Mouse (Mus musculus) heart, adult 11 months (tissue): ENCODE results near the gene Plpp4.
A peak's percentile ranks its signal among the peaks of the same experiment; 100 is the strongest.

Experiments
- DNase-seq: peaks from one replicate; pipeline ENCODE4 v3.0.0; 2022

The Plpp4 gene

DNA sequence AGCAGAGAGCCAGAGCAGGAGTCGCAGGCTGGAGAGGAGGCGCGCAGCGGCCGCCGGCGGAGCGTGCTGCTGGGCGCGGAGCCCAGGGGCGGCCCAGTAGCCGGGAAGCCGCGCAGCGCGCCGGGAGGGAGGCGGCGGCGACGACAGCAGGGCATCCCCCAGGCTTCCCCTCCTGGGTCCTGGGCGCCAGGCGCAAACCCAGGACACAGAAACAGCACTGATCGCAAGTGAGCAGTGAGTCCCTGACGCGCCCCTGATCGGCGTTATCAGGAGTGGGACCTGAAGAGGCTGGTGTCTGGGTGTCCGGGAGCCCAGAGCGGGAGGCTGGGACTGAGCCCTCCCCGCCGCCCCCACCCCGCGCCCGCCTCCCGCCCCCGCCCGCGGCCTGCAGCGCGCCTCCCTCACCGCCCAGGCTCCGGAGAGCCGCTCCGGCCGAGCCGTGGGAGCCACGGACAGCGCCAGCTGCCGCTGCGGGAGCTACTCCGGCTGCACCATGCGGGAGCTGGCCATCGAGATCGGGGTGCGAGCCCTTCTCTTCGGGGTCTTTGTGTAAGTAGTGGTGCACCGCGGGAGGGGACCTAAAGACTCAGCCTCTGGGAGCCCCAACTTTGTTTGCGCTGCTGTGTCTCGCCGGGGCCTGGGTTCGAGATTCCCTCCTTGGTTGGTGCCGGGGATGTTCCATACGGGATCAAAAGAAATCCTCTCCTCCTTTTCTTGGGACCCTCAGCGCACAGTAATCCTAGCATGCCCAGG, at the start of gene Plpp4:
TSS of gene Plpp4 (plus strand) at position 411 of the 753 bp plus-strand sequence.
- peak; percentile 74 for DNase-seq

DNA sequence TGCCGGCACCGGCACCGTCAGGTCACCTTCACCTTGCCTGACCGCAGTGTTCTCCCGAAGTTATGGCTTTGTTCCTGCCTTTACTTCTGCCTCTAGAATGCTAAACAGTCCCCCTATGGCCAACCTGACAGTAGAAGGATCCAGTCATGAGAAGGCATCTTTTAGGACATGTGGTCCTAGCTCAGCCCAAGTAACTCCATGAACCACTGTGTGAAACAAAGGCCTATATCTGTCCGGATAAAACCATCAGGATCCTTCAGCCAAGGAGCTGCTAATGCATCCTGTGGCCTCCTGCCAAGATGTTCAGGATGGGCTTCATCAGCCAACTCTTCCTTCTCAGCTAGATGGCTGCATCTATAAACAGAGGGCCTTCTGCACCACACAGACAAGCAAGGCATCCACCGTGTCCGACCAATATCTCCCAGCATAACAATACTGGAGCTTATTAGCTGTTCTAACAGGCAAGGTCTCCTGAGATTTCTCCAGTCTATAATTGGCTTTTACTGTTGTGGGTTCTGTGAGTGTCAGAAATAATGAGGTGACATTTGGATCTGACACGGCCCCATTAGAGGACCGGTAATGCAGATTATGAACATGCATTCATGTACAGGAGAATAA, 40.8 kb upstream of the Plpp4 start:
- DNase-seq, result no peak

DNA sequence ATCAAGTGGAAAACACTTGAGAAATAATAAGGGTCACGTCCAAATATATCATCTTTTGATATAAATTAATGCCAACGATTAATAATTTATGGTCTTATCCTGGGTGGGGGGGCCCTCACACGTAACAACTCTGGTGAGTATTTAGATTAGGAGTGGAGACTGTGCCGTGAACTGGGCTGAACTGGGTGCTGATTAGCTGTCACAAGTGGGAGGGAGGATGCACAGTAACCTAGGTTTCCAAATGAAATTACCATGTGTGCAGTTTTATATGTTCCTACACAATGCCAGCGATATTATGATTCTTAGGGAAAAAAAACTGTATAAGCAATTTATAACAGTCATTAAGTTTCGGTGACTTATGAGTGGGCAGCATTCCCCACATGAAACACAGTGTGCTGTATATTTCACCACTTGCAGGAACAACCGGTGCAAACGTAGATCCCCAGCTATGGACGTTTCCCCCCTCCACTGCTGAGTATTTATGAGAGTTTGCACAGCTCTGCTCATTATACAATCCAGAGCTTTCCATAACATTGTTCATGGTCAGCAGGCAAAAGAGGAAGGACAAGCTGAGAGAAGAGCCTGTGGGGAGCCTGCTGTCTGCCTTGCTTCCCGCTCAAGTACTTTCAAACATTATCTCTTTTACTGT, 40.2 kb upstream of the Plpp4 start:
- no peak for DNase-seq

DNA sequence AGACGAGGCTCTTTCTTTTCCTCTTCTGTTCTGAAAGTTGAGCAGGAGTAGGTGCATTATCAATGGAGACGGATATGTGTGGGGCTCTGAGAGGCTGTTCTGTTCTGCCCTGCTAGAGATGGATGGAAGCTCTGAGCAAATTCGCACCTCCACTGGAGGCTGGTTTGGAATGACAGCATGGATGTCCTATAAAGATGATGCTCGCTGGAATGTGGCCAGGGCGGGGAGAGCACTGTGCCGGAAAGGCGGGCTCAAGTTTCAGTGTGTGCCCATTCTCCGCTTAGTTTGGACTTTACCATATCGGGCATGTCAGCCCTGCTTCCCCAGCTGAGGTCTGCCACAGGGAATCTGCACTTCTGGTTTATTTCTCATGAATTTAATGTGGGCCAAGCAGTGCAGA, 35.9 kb upstream of the Plpp4 start:
- DNase-seq, result peak; percentile 59

DNA sequence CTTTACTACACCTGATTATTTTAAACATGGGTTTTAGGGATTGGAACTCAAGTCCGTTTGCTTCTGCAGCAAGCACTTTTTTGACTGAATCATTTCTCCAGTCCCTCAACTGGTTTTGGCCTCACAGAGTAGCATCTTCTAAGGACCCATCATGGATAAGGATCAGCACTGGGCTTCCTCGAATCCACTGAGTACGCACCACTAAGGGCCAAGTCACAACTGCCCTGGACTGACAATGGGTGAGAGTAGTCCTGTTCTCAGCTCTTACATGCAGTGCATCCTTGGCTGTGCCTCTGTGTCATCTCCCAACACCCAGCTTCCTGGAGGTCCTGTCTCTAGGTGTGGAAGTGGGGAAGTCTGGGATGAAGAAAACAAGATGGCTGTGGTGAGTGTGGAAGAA, 35.2 kb upstream of the Plpp4 start:
- DNase-seq, result peak; percentile 75

DNA sequence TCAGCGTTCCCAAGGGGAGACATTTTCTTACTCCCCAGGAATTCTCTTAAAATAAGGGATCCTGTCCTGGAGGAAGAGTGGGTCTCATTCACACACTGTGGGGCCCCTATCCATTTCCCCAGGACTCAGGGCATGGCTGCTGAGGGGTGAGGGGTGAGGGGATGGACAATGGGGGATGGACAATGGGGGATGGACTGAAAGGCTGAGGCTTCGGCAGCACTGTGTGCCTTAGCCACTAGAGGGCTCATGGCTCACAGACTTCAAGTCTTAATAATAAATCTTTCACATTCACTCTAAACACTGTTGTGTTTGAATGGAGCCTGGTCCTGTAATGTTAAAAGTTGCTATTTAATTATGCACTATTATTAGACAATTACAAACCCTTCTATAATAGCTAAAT, 21.4 kb upstream of the Plpp4 start:
- no peak for DNase-seq

DNA sequence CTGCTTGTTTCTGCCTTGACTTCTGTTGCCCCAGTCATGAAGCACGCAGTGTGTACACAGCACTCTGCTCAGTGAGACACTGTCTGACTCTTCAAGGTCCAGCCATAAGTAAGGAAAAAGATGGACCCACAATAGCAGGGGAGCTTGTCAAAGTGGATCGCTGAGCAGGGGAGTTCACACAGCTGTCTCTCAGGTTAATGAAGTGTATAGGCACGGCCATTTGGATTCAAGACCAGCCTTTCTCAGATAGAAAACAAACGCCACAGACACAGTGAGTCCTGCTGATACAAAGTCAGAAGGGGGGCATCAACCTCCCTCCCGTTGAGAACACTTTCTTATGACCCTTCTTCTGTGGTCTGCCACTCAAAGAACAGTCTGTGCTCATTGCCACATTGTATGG, 20.8 kb upstream of the Plpp4 start:
- DNase-seq, result no peak

DNA sequence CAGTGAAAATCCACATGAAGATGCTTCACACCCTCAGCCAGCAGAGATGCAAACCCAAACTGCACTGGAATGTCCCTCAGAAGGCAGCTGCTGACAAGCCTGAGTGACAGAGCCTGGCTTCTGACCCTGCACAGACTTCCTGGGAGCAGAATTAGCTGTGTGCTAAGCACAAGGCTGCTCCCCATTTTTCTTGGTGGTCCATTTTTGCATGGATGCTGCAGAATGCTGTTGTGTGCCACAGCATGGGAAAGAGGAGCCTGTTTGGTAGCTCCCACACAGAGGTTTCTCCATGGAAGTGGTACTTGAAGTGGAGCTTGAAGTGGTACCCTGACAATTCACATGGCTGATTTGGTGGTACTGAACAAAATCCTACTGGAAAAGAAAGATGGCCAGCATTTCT, 5.8 kb upstream of the Plpp4 start:
- DNase-seq, result peak; percentile 68

DNA sequence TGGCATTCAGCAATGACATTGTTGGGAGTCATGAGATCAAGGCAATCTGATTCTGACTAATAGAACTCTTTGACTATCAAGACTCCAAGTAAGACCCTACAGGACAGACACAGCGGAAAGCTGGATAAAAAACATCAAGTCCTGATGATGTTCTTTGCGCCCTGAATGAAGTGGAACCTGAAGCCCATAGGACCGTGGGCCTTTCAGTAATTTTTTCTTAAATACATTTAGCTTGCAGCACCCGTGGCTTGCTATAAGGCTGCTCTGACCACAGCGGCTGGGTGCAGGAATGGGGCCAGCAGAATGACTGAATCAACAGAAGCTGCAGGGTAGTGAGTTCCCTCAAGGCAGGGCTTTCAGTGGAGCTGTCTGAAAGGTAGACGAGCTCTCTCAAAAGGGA, 3.4 kb upstream of the Plpp4 start:
- peak; percentile 80 for DNase-seq

DNA sequence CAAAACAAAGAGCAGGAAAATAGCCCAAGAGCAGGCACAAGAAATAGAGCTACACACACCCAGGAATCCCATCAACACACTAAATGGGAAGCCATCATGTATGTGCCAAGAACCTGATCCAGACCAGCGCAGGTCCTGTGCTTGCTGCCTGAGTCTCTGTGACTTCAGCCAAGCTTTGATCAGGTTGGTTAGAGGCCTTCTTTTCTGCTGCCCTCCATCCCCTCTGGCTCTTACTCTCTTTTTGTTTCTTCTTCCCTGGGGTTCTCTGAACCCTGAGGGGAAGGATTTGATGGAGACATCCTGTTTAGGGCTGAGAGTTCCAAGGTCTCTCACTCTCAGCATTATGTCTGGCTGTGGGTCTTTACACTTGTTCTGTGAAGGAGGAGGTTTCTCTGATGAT, 2.7 kb upstream of the Plpp4 start:
- DNase-seq, result peak; percentile 51

DNA sequence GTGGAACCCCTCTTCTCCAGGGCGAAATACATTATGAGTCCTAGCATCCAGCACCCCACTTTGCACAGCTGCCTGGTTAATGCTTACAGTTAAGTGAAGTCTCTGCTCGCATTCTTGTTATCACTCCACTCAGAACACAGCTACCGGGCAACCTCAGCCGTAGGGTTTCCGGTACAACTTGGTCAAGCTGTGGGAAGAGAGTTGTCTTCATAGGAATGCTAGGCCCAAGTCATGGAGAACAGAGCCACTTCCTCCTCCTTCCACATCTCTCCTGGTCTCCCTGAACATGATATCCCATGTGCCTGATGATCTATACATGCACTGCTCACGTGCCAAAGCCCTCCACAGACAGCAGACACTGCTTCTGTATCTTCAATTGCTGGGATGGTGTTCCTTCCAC, 1.4 kb upstream of the Plpp4 start:
- peak; percentile 84 for DNase-seq

DNA sequence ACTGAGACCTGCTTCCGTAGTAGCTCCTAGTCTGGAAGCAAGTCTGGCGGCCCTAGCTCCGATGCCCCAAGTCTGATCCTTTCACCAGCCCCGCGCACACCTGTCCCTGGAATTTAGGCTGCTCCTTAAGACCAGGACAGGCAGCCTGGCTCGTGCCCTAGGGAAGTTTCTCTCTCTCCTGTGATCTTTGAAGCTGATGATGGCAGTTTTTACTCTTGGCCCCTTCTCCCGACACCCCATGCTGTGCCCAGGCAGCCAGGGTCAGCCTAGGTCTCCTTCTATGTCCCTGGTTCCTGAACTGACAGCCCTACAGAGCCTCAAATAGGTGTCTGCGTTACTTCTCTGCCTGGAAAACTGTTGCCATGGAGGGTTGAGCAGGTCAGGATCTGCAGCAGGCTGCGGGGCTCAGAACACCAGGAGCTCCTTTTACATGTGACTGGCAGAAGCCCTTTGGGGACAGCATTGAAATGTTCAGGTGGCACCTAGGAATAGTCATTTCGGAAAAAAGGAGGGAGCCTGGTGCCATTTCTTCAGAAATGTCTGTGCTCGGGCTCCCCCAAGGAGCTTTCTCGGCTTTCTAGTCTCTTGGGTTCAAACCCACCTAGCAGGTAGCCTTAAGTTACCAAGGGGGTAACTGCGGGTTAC, 665 bp downstream of the Plpp4 start:
- peak; percentile 54 for DNase-seq

DNA sequence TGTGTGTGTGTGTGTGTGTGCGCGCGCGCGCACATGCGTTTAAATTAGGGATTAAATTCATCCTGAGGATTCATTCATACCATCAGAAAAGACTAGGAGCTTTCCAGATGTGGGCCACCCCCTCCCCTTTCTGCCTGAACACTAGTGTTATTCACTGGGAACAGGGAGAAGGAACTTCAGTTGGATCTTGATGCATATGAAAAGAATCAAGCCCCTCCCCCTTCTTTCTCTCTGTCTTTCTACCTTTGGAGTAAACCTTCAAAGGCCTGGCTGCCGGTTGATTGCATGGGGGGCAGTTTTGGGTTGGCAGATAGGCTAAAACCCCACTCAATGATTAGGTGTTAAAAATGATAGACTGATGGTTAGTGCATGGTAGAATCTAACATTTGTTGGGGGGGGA, 1.5 kb downstream of the Plpp4 start:
- DNase-seq, result peak; percentile 51

DNA sequence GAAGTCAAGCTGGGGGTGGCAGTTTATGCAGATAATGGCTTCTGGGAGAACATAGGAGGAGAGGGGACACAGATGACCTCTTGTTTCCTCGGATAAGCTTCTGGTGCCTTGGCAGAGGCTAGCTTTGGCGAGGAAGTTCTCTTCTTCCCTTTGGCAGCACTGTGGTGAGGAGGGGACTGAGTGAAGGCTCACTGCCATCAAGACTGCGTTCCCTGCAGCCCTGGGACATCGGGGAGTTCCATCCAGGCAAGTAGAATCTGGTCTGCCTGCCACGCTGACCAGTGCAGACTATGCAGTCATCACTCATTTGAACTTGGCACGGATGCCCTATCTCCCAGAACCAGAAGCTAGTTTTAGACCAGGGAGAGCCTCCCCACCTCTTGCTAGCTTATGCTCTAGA, 2.4 kb downstream of the Plpp4 start:
- DNase-seq, result peak; percentile 83

DNA sequence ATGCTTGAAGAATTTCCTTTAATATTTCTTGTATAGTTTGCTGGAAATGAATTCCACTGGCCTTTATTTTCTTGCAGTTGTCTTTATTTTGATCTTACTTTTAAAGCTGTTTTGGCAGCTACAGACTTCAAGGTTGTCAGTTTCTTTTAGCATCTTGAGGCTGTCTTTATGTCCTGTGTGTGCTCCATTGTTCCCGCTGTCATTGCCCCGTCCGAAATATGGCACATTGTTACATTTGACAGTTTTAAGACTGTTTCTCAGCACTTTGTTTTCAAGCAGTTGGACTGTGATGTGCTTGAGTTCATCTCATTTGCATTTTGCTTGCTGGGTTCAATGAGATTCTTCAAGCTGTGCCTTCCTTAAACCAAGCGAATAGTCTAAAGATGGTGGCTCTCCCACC, 17.0 kb downstream of the Plpp4 start:
- DNase-seq, result peak; percentile 29

DNA sequence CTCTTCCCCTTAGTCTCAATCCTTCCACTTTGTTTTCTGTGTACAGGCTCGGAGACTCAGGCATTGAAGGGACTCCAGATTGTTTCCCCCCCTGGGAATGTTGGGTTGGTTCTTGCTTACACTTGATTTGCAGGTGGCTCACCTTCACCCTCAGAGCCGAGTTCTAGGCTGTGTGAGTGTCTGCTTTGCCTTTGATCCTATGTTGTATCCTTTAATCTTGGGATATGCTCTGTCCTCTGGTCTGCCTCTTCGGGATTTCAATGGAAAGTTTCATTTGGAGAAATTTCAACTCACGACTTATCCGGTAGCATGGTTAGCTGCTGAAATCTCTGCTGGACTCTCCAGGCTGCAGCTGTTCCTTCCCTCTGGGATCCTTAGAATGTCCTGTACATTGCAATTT, 17.9 kb downstream of the Plpp4 start:
- DNase-seq, result peak; percentile 9

DNA sequence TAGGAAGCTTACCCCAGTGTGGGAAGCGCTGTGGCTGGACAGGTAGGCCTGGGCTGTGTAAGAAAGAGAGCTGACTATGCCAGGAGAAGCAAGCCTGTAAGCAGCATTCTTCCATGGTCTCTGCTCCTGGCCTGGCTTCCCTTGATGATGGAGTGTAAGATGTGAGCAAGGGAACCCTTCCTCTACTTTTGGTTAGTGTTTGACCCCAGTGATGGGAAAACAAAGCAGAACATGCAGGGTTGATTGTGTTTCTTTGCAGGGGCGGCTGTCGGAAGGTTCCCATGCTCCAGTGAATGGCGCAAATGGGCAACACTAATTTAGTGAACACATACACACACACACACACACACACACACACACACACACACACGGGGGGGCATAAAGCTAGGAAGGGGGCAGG, 20.9 kb downstream of the Plpp4 start:
- peak; percentile 66 for DNase-seq

DNA sequence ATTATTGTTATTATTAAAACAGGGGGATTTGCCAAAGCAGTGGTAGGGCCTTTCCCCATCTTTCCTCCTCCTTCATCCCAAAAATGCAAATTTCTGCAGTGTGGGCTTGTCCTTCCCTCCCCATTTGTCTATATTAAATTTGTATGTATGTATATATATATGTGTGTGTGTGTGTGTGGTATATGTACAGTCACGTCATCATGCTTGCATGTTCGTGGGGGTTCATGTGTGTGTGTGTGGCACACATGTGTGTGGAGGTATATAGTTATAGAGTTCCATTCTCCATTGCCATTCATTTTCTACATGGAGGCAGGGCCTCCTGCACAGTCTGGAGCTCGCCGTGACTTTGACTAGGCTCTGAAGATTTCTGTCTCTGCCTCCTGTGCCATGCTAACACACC, 22.0 kb downstream of the Plpp4 start:
- peak; percentile 66 for DNase-seq

DNA sequence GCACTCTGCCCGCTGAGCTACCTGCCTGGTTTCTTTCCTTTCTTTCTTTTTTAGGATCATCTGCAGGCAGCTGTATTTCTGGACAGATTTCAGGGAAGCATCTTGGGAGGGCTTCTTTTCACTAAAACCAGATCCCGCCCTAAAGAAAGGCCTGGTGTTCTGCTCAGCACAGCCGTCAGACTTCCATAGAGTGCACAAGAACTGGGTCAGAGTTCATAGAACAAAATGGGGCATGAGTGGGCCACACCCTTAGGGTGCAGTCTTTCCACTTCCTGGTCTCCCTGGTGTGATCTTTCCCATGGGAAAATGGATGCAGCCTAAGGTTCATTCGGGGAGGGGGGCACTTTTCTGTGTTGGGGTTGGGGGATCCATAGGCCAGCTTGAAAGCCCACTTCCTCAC, 22.4 kb downstream of the Plpp4 start:
- peak; percentile 80 for DNase-seq

DNA sequence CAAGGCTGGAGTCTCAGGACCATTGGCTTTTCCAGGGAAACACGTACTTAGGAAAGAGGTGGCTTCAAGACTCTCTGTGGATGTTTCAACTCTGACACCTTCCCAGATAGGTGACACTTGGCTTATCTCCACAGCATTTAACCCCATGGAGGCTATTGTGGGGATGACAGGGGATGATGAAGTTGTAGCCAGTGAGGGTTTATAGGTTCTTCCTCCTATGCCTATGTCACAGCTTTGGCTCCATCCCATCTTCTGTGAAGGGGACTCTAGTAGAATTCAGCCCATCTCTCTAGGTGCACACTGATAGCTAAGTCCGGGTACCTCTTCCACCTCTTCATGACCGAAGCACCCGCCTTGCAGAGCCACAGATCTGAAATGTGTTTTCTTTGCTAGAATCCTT, 25.1 kb downstream of the Plpp4 start:
- peak; percentile 19 for DNase-seq

DNA sequence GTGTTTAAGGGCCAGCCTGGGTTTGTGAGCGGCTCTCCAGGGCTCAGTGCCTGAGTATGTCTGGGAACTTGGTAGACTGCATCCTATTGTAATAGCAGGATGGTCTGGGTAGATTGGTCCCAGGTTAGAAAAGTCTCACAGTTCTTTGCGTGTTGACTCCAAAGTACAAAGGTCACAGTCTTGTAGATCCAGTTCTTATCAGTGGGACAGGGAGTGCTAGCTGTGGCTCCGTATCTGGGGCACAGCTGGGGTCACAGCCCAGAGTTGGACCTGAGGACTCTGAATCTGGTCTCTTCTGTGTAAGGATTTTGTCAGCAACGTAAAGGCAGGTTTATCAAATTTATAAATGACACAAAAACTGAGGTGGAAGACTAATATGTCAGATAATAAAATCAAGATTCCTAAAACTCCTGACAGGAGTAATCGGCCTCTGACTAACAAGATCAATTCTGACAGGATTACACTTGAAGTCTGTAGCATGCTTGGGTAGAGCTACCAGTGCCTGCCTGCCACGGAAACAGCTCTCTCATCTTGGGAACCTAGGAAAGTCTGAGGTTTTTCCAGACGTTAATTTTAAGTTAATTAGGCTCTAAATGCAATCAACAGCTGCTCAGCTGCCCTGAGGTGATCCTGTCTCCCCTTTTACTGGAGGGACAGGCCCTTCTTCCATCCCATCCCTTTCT, 28.5 kb downstream of the Plpp4 start:
- DNase-seq, result peak; percentile 41

DNA sequence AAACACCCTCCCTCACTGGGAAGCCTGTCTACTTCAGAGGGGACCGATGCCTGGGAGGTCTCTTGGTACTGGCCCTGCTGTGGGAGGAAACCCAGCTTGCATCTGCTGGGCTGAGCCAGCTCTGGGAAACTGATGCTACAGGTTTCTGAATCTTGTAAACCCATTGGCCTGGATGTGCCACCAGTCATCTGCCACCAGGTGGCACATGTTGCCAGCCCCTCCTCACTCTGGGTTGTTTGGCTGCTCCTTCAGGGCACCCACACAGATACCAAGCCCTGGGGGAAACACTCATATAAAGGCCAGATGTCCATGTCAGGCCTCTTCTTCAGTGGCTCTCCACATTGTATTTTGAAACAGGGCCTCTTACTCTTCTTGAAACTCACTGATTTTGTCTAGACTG, 36.4 kb downstream of the Plpp4 start:
- DNase-seq, result no peak

DNA sequence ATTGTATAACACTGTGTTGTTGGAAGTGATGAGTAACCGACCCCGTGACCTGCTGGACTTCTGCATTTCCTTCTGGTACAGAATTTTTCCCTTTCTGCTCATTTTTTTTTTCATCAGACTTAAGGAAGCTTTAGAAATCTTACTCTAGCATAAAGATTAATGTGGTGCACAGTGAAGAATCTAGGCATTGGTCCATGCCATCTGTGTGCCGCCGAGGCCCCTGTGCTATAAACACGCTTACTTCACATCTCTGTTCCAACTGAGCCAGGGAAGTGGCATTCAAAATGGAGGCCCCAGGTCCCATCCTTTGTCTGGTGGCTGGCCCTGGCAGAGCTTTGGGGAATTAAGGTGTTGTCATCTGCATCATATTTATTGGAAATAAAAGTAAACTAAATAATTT, 44.8 kb downstream of the Plpp4 start:
- no peak for DNase-seq
